Mouse (Mus musculus) lung, postnatal 0 days (tissue): Measurements from ENCODE around the gene Phykpl.

Source experiments
- CTCF ChIP-seq: IDR thresholded peaks from 2 replicates; pipeline ENCODE4 v1.5.1; 2016; ENCODE audit warnings: antibody characterized with exemption, mild to moderate bottlenecking
- EP300 ChIP-seq: IDR thresholded peaks from 2 replicates; pipeline ENCODE4 v1.6.1; 2016; ENCODE audit warnings: antibody characterized with exemption, mild to moderate bottlenecking, control low read depth

- TF ChIP-seq CTCF, result no peak
- TF ChIP-seq EP300, result no peak
These were observed 65.3 kb downstream of the Phykpl start for GRCm38 (mm10) chr11:51649889-51650199.
